Mouse (Mus musculus): ENCODE measurements at regions not wholly inside any gene's neighbourhood (a gene's known extent, or its start where the extent isn't known, plus 50 kb on each side); places are given as distances from the start of the nearest gene placed in this dataset.

DNA sequence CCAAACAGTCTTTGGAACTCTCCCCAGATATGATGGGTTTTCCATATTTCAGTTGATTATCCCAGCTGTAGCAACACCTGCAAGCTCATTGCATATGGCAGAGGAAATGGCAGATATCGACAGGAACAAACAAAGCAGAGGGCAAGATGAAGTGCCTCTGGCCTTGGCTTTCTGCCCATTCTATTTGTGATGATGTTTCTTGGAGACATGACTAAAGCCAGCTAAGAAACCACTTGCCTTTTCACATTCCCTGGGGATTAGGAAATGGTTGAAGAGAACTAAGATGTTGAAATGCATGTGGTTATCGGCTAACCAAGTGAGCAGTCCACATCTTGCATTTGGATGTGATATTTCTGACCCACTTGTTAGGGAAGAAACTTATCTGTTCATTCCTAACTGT, 82.0 kb upstream of the C1qtnf7 start:
- in situ Hi-C loops (cut with MboI; ENCODE audit: low pct_ligation_motif_present, low pct_unique_long_range_greater_than_20kb, low sequenced_read_pairs), result no loop called here
- Histone ChIP-seq H3K36me3 (replicated peaks in 1 of 2; ENCODE audit: control insufficient read depth in 1 of 2, insufficient read depth in 1 of 2, low read length in 1 of 2) (no peaks in the 10 kb centered on the region), H3K79me2 (replicated peaks; ENCODE audit: control insufficient read depth, extremely low read depth, insufficient read depth, poor library complexity, severe bottlenecking) (no peaks in the 10 kb centered on the region), H3K4me1 (ENCODE audit: control insufficient read depth in 1 of 2, insufficient read depth in 2 of 2) (peaks cover 3 to 6% of the 10 kb centered on the region in 2 experiments; a peak in 3 of 4 replicates), H3K4me2 (ENCODE audit: insufficient read depth, low read depth, poor library complexity, severe bottlenecking) (no peak overlapping the region), H3K4me3 (replicated peaks in 1 of 3; ENCODE audit: low read depth in 2 of 3, low read length in 2 of 3, poor library complexity in 1 of 3) (no peak overlapping the region), H3K27ac (ENCODE audit: insufficient read depth, low read depth) (no peak overlapping the region), H3K27me3 (replicated peaks) (no peaks in the 10 kb centered on the region), H3K9me3 (replicated peaks; ENCODE audit: low read length) (no peaks in the 10 kb centered on the region), H3K9ac (ENCODE audit: insufficient read depth, low read depth) (no peak overlapping the region)
- dilution Hi-C loops (cut with MboI; ENCODE audit: extremely low pct_ligation_motif_present, extremely low pct_unique_long_range_greater_than_20kb, low sequenced_read_pairs), result no loop called here
- TF ChIP-seq ETS1 (conservative IDR thresholded peaks at IDR 0.05; ENCODE audit: low read depth, low read length) (no peak), ELF1 (IDR thresholded peaks at IDR 0.05; ENCODE audit: low read depth, low read length) (no peak), SMC3 (IDR thresholded peaks at IDR 0.05; ENCODE audit: low read depth, low read length) (no peak), MYC (IDR thresholded peaks at IDR 0.05; ENCODE audit: low read depth, low read length) (no peak), MAZ (IDR thresholded peaks at IDR 0.05; ENCODE audit: low read depth, low read length) (no peak)
- DNase-seq (ENCODE audit: extremely low read depth), result no peak

DNA sequence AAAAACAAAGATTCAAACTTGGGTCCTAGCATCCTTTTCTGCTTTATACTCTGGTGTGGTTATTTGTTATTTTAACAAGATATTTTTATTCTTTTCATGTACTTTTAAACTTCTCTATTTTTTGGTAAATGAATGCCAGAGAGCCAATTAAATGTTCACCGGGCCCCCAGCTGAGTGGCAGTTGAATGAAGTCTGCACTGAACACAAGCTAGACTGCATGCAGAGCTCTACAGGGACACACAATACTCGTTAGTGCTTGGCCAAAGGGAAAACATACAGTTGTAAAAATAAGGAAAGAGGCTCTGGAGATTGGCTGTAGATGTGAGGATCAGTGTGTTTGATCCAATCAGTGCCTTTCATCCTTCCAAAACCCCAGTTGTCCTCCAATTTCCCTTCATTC, 76.1 kb upstream of the C1qtnf7 start:
- dilution Hi-C loops (cut with MboI; ENCODE audit: extremely low pct_ligation_motif_present, extremely low pct_unique_long_range_greater_than_20kb, low sequenced_read_pairs), result no loop called here
- H3K27me3 ChIP-seq (replicated peaks), result no peaks in the 10 kb centered on the region

DNA sequence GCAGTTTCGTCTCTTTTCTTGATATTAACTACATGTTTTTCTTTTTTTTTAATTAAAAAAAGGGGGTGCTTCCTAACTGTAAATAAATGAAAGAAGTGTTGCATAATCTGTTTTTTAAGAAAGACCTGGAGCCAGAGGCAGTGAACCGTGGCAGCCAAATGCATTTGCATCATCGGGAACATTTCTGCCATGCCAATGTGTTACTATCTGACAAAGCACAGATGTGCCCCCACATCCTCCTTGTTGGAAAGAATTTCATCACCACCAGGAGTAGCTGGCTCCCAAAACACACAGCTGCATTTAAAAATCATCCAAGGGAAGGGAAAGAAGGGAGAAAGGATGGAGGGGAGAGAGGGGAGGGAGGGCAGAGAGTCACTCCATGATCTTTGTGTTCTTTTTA, 74.0 kb upstream of the C1qtnf7 start:
- Histone ChIP-seq H3K4me1 (ENCODE audit: control insufficient read depth in 1 of 2, insufficient read depth in 2 of 2) (peaks cover 10 to 34% of the 10 kb centered on the region in 2 experiments), H3K27ac (ENCODE audit: insufficient read depth, low read depth) (no peak overlapping the region), H3K36me3 (replicated peaks in 1 of 2; ENCODE audit: control insufficient read depth in 1 of 2, insufficient read depth in 1 of 2, low read length in 1 of 2) (no peaks in the 10 kb centered on the region), H3K4me3 (replicated peaks in 1 of 3; ENCODE audit: low read depth in 2 of 3, low read length in 2 of 3, poor library complexity in 1 of 3) (no peak overlapping the region), H3K9ac (ENCODE audit: insufficient read depth, low read depth) (no peak overlapping the region), H3K9me3 (replicated peaks; ENCODE audit: low read length) (no peaks in the 10 kb centered on the region), H3K79me2 (replicated peaks; ENCODE audit: control insufficient read depth, extremely low read depth, insufficient read depth, poor library complexity, severe bottlenecking) (no peaks in the 10 kb centered on the region), H3K27me3 (replicated peaks) (no peaks in the 10 kb centered on the region), H3K4me2 (ENCODE audit: insufficient read depth, low read depth, poor library complexity, severe bottlenecking) (no peak overlapping the region)
- TF ChIP-seq MEF2A (IDR thresholded peaks at IDR 0.05; ENCODE audit: borderline replicate concordance, low read depth, low read length) (no peak), SIN3A (IDR thresholded peaks at IDR 0.05; ENCODE audit: low read length) (no peak), JUND (conservative IDR thresholded peaks at IDR 0.05; ENCODE audit: low read depth, low read length) (no peak)
- DNase-seq (ENCODE audit: extremely low read depth), result no peak
- in situ Hi-C loops (cut with MboI; ENCODE audit: low pct_ligation_motif_present, low pct_unique_long_range_greater_than_20kb, low sequenced_read_pairs), result loop anchor here (10.0 kb wide), 1 partner anchor 183 kb away; no protein-coding TSS in a partner anchor
- dilution Hi-C loops (cut with MboI; ENCODE audit: extremely low pct_ligation_motif_present, extremely low pct_unique_long_range_greater_than_20kb, low sequenced_read_pairs), result no loop called here

More for the DNA sequence above, 76.1 kb upstream of the C1qtnf7 start:
- Histone ChIP-seq H3K36me3 (replicated peaks in 1 of 2; ENCODE audit: control insufficient read depth in 1 of 2, insufficient read depth in 1 of 2, low read length in 1 of 2) (no peaks in the 10 kb centered on the region), H3K4me2 (ENCODE audit: insufficient read depth, low read depth, poor library complexity, severe bottlenecking) (no peak overlapping the region), H3K79me2 (replicated peaks; ENCODE audit: control insufficient read depth, extremely low read depth, insufficient read depth, poor library complexity, severe bottlenecking) (no peaks in the 10 kb centered on the region), H3K9me3 (replicated peaks; ENCODE audit: low read length) (no peaks in the 10 kb centered on the region), H3K4me3 (replicated peaks in 1 of 3; ENCODE audit: low read depth in 2 of 3, low read length in 2 of 3, poor library complexity in 1 of 3) (no peak overlapping the region), H3K4me1 (ENCODE audit: control insufficient read depth in 1 of 2, insufficient read depth in 2 of 2) (peaks cover 6 to 18% of the 10 kb centered on the region in 2 experiments), H3K9ac (ENCODE audit: insufficient read depth, low read depth) (no peak overlapping the region), H3K27ac (ENCODE audit: insufficient read depth, low read depth) (no peak overlapping the region)
- in situ Hi-C loops (cut with MboI; ENCODE audit: low pct_ligation_motif_present, low pct_unique_long_range_greater_than_20kb, low sequenced_read_pairs), result no loop called here
- TF ChIP-seq PAX5 (IDR thresholded peaks at IDR 0.05; ENCODE audit: low read length) (no peak), ZKSCAN1 (IDR thresholded peaks at IDR 0.05; ENCODE audit: borderline replicate concordance, low read depth, low read length) (no peak), NELFE (IDR thresholded peaks at IDR 0.05; ENCODE audit: low read depth, low read length) (no peak), MAZ (IDR thresholded peaks at IDR 0.05; ENCODE audit: low read depth, low read length) (no peak), RCOR1 (conservative IDR thresholded peaks at IDR 0.05; ENCODE audit: low read depth, low read length) (no peak), MXI1 (IDR thresholded peaks at IDR 0.05; ENCODE audit: low read depth, low read length) (no peak), JUN (IDR thresholded peaks at IDR 0.05; ENCODE audit: insufficient read depth, low read depth, low read length) (no peak)
- no peak for DNase-seq (ENCODE audit: extremely low read depth)
